Mouse (Mus musculus) ovary, postnatal 36 days (tissue): ENCODE measurements around the gene Dmac2.

Experiments used
- DNase-seq: peaks from one replicate; pipeline ENCODE4 v3.0.0; 2022; ENCODE audit warnings: low spot score, mixed read lengths

The Dmac2 gene

DNA sequence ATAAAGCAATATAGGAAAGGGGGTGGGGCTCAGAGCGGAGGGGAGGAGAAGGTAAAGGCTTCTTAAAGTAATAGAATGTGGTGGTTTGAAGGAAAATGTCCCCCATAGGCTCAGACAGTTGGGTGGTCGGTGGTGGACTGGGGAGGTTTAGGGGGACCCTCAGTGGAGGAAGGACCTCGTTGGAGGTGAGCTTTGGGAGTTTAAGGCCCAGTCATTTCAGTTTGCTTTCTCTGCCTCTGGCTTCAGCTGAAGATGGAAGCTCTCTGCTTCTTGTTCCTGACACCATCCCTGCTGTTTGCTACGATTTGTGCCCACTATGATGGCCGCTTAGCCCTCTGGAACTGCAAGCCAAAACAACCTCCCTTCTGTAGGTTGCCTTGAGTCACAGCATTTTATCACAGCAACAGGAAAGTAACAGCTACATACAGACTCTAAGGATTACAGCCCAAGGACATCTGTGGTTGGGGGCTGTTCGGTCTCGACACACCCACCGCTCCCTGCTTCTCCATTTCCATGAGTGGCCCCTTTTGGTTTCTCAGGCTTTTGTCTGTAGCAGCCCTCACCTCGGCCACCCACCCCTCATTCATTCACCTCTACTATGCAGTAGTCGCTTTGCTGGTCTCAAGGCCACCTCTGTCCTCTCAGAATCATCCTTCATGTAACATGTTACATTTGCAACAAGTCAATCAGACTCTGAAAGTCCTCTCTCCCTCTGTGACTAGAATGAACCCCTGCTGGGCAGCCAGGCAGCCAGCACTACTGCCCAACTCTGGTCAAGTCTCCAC, 1.6 kb upstream of the Dmac2 start:
- DNase-seq: no peak

DNA sequence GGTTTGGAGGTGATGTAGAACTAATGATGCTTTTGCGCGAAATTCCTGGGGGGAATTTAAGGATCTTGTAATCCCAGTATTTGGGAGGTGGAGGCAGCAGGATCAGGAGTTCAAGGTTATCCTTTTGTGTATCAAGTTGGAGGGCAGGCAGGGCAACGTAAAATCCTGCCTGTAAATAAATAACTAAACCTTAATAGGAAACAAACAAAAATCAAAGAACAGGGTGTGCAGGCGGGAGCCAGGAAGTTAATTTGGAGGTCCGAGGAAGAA, 443 bp downstream of the Dmac2 start:
- no peak for DNase-seq

DNA sequence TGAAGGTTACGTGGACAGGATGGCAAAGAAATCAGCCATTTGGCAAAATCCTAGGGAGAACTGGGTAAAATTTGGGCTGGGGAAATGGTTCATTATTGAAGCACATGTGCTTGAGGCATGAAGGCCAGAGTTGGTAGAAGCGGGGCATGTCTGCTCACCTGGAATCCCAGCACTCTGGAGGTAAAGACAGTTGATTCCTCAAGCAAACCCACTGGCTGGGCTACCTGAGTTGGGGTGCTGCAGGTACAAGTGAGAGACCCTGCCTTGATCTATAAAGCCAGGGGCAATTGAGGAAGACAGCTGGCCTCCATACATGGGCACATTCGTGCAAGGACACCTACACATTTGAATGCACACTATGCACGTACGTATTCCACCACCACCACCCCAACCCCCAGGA, 887 bp downstream of the Dmac2 start:
- DNase-seq: no peak

- DNase-seq: no peak
Measured at GRCm38 (mm10) chr7:25620751-25621150, 1.5 kb downstream of the Dmac2 start.

DNA sequence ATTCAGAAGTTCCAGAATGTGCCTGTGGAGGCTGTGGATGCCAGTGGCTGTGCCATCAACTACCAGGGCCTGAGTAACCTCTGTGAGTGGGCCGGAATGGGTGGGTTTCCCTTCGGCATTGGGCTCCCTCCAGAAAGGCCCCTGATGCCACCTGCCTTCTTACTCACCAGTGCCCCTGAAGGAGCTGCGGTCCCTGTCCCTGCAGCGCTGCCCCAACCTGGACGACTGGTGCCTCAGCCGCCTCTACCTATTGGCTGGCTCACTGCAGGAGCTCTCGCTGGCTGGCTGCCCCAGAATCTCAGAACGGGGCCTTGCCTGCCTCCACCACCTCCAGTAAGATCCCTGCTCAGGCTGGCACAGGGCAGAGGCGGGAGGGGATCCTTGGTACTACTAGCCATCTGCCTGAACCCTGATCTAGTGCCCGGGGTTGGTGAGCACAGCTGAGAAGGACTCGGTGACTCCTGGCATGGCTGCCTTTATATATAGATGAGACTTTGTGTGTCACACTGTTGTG, 4.7 kb downstream of the Dmac2 start:
- no peak for DNase-seq

GRCm38 (mm10) chr7:25624851-25625250, 5.6 kb downstream of the Dmac2 start:
- no peak for DNase-seq

- DNase-seq: no peak
Measured at GRCm38 (mm10) chr7:25625594-25626250, 6.5 kb downstream of the Dmac2 start.

GRCm38 (mm10) chr7:25626509-25627430, 7.6 kb downstream of the Dmac2 start, which contains the start of gene B3gnt8:
Gene B3gnt8 (plus strand): TSS chr7:25626654.
- DNase-seq: peak; percentile 50

DNA sequence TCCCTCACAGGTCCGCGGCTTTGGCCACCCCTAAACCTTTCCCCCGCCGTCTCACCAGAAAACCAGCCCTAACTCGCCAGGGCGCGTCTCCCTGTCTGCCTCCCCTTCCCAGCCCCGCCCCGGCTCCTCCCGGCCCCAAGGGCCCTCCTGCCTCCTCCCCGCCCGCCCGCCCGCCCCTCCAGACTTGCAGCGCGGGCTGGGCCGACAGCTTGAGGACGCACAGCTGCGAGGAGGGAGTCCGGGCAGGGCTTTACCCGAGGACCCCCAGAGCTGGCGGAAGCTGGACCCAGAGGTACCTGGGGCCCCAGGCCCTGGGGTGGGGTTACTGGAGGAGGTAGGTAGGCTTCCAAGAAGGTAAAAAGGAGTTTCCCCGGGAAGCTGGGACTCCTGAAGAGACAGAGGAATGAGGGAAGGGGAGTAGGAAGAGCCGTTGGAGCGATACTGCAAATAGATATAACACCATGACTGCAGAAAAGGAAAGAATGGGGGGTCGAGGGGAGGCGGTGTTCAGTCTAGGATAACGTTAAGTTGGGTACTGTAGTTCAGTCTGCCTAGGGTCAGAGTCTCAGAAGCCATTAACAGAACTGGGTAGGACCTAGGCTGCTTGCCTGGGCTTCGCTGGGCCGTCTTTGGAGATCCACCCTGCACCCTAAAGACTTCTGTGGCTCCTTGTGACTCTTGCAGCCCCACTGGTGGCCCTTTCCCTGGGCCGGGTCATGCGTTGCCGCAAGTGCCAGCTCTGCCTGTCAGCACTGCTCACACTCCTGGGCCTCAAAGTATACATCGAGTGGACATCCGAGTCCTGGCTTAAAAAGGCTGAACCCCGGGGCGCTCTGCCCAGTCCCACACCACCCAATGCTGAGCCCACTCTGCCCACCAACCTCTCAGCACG, 8.5 kb downstream of the Dmac2 start:
- peak; percentile 80 for DNase-seq

- no peak for DNase-seq
Measured at GRCm38 (mm10) chr7:25628323-25628620, 9.1 kb downstream of the Dmac2 start.

DNA sequence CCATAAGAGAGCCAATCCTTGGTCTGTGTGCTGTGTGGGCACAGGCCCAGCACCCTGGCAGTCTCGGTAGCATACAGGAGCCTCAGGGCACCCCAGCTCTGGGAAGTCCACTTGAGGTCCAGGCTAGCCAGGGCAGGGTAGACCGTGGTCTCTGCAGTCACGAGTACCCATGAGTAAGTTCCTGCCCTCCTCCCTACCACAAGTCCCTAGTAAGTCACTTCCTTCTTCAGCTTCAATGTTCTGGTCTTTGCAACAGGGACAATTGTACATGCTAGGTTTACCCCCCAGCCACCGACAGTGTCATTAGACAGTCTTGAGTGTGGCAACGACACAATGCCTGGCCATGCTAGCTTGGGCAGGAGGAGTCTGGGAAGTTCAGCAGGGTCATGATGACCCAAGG, 13.5 kb downstream of the Dmac2 start:
- no peak for DNase-seq

GRCm38 (mm10) chr7:25636373-25636772, 17.2 kb downstream of the Dmac2 start:
- no peak for DNase-seq

- DNase-seq: no peak
Measured at GRCm38 (mm10) chr7:25637099-25637498, 17.9 kb downstream of the Dmac2 start.

GRCm38 (mm10) chr7:25639754-25640153, 20.5 kb downstream of the Dmac2 start:
- no peak for DNase-seq

DNA sequence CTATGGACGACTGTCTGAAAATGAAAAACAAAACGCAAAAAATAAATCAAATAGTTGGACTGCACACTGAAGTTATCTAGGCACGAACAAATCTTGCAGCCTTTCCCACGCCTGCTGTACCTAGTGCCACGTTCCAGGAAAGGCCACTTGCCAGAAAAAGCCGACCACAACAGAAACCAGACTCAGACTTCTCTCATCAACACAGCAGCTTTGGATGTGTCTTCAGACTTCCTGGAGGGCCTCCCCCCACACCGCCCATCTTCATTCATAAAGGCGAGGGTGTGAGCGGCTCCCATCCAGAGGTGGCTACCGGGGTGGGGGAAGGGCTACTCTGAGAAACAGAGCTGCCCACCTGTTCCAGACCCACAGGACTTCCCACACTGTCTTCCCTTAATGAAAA, 24.9 kb downstream of the Dmac2 start:
- no peak for DNase-seq

DNA sequence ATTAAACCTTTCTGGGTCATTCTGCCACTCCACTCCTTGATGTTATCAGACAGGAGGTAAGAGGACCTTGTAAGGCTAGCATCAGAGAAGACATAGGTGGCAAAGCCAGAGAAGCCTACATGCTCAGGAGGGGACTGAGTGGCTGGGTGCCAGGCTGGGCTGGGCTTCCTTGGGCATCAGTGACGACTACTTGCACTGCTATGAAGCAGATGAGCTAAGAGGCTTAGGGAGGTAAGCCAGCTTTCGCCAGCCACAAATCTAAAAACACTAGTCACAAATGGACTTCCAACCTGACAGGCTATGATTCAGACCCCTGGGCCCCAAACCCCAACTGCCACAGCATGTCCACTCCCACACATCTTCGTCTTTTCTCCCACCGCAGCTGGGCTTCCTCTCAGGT, 25.4 kb downstream of the Dmac2 start:
- no peak for DNase-seq

GRCm38 (mm10) chr7:25645074-25645473, 25.9 kb downstream of the Dmac2 start:
- DNase-seq: no peak

GRCm38 (mm10) chr7:25647574-25648123, 28.4 kb downstream of the Dmac2 start:
- no peak for DNase-seq

DNA sequence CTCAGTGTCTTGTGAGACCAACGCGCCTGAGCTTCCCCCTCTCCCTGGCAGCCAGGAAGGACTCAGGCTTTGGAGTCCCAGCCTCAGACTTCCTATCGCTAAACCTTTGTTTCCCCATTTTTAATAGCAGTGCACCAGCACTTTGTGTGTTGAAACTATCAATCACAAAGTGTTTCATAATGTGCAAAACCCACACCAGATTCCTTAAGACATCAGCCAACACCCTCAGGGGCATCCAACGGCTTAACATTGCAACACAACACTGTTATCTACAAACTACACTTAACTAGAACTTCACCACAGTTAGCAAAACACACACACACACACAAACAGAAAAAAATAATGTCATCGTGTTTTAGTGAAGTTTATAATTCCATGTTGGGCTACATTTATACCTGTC, 30.6 kb downstream of the Dmac2 start:
- no peak for DNase-seq

GRCm38 (mm10) chr7:25651281-25651680, 32.1 kb downstream of the Dmac2 start:
- DNase-seq: no peak

GRCm38 (mm10) chr7:25652244-25652759, 33.1 kb downstream of the Dmac2 start:
- no peak for DNase-seq
